Mouse (Mus musculus): ENCODE data around the gene Aldh2.

DNA sequence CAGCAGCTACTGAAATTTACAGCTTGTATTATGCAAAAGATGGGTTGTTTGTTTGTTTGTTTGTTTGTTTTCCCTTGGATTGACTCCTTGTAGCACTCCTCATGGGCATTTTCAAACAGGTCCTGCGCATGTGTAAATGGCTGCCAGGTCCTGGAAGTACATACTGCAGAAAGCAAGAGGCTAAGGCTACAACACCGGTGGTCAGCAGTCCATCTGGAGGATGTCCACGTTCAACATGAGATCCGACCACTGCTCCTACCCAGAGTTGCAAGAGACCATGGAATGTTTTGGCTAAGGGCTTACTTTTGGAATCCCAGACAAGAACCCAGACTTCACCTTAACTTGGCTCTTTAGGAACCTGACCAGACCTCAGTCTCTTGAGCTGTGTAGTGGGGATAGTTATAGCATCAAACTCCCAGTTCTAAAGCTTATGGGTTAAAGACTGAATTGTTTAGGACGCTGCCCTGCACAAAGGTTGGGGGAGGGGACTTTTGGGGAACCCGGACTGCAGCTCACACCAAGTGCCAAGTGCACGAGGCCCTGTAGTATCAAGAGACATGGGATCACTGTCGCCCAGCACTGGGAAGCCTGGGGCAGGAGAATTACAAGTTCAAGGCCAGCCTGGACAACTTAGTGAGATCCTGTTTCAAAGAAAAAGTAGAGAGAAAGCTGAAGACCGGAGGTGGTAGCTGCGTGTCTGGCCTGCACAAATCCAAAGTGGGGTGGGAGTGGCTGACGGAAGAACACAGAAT, 1.4 kb downstream of the Aldh2 start:
- TF ChIP-seq CTCF (IDR thresholded peaks at IDR 0.05; ENCODE audit: low read depth, low read length): no peak
- no peak for TF ChIP-seq POLR2A (IDR thresholded peaks at IDR 0.05; ENCODE audit: insufficient read depth, low read length)
- TF ChIP-seq EP300 (IDR thresholded peaks at IDR 0.05; ENCODE audit: insufficient read depth, low read depth, low read length): no peak
